Mouse (Mus musculus) telencephalon, adult 2 months (tissue): Measurements from ENCODE around the gene Fv1.
"Not testable (repeated sequence)": the region's sequence is repeated elsewhere in the genome, so short reads cannot be mapped to it uniquely, and the experiment has no call there.

Experiments
- DNase-seq: peaks from one replicate; pipeline ENCODE4 v3.0.0-alpha.2; 2011; ENCODE audit warnings: low read depth, low spot score

Gene Fv1

GRCm38 (mm10) chr4:147868450-147869031 is at the start of gene Fv1, which contains the start of gene Miip:
Gene Fv1 (plus strand): TSS chr4:147868979.
Gene Miip (minus strand): TSS chr4:147868816.
- DNase-seq = peak; percentile 99

DNA sequence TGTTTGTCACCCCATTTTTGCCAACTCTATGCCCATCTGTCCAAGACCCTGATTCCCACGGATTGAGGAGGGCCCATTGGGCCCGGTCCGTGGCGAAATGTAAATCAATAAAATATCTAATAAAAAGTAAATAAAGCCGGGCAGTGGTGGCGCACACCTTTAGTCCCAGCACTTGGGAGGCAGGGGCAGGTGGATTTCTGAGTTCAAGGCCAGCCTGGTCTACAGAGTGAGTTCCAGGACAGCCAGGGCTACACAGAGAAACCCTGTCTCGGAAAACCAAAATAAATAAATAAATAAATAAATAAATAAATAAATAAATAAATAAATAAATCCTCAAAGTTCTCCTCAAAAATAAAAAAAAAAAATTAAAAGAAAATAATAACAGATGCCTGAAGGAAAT is 49.1 kb upstream of the Fv1 start:
- not testable (repeated sequence) for DNase-seq

DNA sequence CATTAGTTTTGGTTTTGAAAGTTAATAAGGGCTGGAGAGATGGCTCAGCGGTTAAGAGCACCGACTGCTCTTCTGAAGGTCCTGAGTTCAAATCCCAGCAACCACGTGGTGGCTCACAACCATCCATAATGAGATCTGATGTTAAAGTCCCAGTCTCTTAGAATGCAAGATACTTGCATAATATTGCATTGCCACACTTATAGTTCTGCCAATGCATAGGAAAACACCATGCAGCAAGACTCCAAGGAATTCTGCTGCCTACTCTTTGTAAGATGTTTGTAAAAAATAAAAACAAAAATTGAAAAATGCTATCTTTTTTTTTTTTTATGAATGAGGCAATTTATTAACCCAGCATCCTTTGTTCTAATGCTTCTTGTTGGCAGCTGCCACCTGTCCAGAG is 47.4 kb upstream of the Fv1 start:
- DNase-seq = not testable (repeated sequence)

GRCm38 (mm10) chr4:147824389-147824788 is 44.4 kb upstream of the Fv1 start:
- DNase-seq = no peak

DNA sequence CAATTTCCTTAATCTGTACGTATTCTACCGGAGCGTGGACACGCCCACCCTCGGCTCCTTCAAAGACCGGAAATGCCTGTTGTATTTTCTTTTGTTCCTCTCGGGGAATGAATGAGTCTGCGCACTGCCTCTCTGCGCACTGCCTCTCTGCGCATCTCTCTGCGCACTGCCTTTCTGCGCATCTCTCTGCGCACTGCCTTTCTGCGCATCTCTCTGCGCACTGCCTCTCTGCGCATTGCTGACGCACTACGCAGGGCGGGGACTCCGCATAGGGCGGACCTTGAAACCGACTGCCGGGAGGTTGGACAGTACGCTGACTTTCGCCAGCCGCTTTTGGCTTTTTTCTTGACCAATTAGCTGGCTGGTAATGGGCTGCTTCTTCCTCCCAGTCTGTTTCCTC is 29.5 kb upstream of the Fv1 start:
- DNase-seq = not testable (repeated sequence)

GRCm38 (mm10) chr4:147842871-147843270 is 25.9 kb upstream of the Fv1 start:
- no peak for DNase-seq

DNA sequence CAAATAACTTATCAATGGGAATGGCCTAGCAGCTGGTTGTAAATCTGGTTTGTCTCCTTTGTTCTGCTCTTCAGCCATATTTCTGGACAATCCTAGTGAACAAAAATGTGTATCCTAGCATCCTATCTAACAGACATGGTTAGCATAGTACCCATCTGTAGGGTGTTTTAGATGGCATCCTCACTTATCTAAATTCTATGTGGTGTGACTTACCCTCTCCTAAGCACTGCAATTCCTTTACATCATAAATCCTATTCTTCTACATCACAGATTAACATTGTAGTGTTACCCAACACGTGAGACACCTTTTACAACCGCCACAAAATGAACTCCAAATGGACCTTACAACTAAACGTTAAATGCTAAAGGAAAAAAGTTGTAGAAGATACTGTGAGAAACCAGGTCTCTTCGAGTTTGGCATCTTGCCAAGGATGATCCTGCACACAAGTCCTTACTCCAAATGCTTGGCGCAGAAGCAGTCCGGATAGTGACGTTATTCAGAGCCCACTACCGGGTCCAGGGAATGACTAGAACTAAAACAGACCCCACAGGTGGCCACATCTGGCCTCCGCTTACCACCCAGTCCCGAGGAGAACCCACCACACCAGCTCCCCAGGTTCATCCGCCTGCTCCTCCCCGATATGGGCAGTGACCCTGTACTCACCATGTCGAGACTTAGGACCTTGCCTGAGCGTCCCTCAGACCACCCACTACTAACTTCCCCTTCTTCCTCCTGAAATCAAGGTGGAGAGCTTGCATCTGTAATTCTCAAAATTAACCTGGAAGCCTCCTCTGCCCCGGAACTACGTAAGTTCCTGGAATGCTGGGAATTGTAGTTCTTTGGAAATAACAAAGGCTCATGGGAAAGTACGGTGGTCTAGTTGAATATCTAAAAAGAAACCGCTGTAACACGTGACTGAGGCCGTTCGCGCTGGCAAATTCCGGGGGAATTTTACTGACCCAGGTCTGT is 20.9 kb upstream of the Fv1 start, which contains the start of gene Zfp933:
Gene Zfp933, minus strand, starts transcription at position 753 of the 970 bp plus-strand sequence.
- DNase-seq = peak; percentile 97

DNA sequence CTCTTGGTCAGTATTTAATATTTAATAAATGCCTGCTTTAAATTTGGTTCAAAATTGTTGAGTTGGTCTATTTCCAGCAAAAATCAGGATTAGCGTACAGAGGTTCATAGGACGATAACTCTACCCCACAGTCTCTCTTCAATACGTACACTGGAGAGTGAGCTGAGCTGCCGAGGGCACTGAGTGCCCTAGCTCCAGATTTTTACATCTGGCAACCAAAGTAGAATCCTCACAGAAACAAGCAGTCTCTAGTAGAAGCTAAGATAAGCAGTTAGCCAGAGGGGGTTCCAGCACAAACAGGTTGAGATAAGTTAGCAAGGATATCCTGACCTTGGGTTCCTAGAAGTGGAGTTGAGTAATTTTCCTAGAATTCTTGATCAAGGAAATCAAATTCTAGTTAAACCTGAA is 20.2 kb upstream of the Fv1 start:
- DNase-seq = no peak

DNA sequence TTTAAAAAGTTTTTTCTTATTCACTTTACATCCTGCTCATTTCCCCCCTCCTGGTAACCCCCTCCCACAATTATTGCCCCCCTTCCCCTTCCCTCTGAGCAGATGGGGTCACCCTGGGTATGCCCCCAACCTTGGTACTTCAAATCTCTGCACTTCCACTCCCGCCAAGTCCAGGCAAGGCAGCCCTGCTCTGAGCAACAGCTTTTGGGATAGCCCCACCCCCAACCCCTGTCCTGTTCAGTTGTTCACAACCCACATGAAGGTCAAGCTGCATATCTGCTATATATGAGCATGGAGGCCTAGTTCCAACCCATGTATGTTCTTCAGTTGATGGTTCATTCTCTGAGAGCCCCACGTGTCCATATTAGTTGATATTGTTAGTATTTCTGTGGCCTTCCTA is 18.0 kb upstream of the Fv1 start:
- no peak for DNase-seq

DNA sequence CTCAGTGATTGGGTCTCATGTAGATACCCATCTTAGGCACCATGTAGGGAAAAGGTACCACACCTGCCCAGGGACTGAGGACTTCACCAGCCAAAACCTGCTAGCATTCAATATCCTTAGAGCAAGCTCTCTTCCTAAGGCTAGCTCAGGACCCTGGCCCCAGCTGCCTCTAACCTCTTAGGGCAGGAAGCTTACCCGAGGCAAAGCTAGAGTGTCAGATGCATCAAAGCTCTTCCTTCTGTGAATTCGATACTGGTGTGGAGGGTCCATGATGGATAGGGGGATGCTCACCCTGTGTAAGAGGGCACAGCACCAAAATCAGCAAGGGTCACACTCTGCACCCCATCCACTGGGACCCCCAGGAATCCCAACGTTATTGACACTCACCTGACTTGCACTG is 6.7 kb upstream of the Fv1 start:
- no peak for DNase-seq

DNA sequence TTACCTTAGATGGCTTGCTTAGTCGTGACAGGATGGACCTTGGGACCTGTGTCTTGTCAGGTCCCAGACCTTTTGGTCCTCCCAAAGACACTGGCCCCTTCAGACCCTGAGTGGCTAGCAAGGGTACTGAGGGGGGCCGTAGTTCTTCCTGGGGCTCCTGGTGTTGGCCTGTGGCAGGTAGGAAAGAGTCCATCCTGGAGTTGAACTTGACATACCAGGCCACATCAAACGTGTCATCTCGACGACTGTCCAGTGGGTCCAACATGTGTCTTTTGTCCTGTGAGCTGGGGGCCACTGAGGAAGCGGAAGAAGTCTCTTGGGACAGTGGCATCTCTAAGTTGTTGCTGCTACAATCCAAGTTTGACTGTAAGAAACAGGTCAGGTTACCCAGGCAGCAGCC is 3.1 kb upstream of the Fv1 start:
- DNase-seq = no peak

GRCm38 (mm10) chr4:147866056-147866455 is 2.7 kb upstream of the Fv1 start:
- no peak for DNase-seq

GRCm38 (mm10) chr4:147866793-147867192 is 2.0 kb upstream of the Fv1 start:
- DNase-seq = not testable (repeated sequence)

- DNase-seq = no peak
Measured at GRCm38 (mm10) chr4:147867563-147868449, 973 bp upstream of the Fv1 start.

DNA sequence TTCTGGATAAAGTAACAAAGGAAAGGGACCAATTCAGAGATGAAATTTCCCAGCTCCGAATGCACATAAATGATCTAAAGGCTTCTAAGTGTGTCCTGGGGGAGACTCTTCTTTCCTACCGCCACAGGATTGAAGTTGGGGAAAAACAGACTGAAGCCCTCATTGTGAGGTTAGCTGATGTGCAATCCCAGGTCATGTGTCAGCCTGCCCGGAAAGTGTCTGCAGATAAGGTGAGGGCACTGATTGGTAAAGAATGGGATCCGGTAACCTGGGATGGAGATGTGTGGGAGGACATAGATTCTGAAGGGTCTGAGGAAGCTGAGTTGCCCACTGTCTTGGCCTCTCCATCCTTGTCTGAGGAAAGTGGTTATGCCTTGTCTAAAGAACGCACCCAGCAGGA is 459 bp downstream of the Fv1 start:
- no peak for DNase-seq

- DNase-seq = no peak
Measured at GRCm38 (mm10) chr4:147875852-147876575, 7.2 kb downstream of the Fv1 start.

DNA sequence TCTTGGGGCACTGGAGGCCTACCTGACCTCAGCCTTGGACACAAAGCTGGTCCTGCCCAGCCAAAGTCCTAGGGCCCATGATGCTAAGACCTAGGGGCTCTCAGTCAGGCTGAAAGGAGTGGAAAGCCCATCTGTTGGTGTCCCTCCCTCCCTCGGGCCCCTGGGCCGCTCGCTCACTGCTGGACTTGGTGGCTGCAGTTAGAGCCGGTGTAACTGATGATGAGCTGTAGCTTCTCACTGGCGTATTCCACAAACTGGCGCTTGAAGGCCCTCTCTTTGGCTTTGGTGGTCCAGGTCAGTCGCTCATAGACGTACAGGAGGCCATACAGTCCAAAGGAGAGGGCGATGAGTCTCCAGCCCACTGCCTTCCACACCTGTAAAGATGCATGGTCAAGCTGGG is 9.8 kb downstream of the Fv1 start:
- no peak for DNase-seq

DNA sequence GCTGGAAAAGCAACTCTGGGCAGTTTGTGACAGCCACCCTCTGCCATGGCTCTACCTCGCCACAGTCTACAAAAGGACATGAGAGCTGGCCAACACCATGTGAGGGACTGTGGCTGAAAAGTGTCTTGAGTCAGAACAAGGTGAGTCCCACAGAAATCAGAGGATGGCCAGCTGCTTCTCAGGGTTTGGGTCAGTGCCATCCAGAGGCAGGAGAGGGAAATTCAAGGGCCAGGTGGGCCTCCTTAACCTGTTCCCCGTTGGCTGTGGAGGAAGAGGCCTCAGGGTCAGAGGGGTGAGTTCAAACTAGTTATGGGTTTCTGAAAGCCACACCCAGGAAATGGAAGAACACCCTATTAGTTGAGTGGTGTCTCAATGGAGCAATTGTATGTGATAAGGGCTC is 10.7 kb downstream of the Fv1 start:
- no peak for DNase-seq

GRCm38 (mm10) chr4:147879865-147880264 is 11.1 kb downstream of the Fv1 start:
- DNase-seq = no peak

- DNase-seq = no peak
Measured at GRCm38 (mm10) chr4:147881792-147882191, 13.0 kb downstream of the Fv1 start.

DNA sequence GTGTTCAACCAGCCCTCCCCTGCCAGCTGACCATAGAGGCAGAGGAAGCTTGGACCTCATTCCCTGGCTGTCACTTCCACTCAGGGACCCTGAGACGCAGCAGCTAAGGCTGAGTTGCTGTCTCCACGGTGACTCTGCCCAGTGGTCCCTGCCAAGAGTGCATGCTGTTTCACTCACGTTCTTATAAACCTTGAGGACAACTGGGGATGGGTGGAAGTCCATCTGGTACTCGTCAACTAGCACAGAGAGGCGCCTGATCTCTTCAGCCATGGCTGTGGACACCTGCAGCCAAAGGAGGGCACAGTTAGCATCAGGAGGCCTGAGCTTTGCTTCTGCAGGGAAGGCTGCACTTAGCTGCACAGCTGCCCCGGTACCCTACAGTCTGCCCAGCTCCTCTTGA is 14.3 kb downstream of the Fv1 start:
- no peak for DNase-seq
